Mouse (Mus musculus): ENCODE data around the gene Stx8. TPM values are rescaled to one million over a fixed set of nuclear protein-coding genes. Genes with fewer than 3 reads are reported as not detected.

Stx8 gene
- polyA plus RNA-seq, 1 experiment, result 15.9 TPM

DNA sequence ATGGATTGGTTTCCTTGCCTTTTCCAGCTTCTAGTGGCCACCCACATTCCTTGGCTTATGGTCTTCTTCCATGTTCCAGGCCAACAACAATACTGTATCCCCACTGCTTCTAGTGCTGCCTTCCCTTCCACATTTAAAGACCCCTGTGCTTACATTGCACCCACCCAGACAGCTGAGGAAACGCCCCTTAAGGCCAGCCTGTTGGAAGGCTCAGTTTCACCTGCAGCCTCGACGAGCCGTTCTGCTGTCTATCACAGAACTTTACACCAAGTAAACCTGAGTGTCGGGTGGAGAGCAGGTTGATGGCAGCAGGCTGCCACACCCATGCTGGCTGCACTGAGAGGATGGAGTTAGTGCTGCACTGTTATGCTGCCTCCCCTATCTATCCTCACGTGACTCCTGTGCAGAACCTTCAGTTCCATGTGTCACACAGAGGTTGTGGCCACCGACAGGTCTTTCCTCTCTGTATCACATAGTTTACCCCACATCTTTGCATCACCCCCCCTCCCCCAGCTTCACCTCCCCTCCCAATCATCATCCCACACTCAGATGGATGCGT is 57.9 kb downstream of the Stx8 start:
- H3K79me3 ChIP-seq (ENCODE audit: low read depth), result no peaks in the 10 kb centered on the region
- no peaks in the 10 kb centered on the region for H3K27me3 ChIP-seq (ENCODE audit: control insufficient read depth, insufficient read depth, insufficient read length)
- no peak overlapping the region for H3K4me3 ChIP-seq (ENCODE audit: insufficient read depth, poor library complexity, severe bottlenecking)
- H3K79me2 ChIP-seq (ENCODE audit: control insufficient read depth, insufficient read depth), result no peaks in the 10 kb centered on the region
- no peak for TF ChIP-seq MYOD1 (IDR thresholded peaks at IDR 0.05; ENCODE audit: control insufficient read depth, insufficient read length, low read depth)
- no peak for TF ChIP-seq CTCF (IDR thresholded peaks at IDR 0.05; ENCODE audit: control insufficient read depth, insufficient read depth, insufficient read length)
- no peak for TF ChIP-seq MYOG (IDR thresholded peaks at IDR 0.05; ENCODE audit: control insufficient read depth, extremely low read depth, insufficient read length)
- TF ChIP-seq USF1 (IDR thresholded peaks at IDR 0.05; ENCODE audit: low read depth), result no peak
- no peak for TF ChIP-seq FOSL1 (IDR thresholded peaks at IDR 0.05; ENCODE audit: insufficient read depth, low read length, poor library complexity, severe bottlenecking)
- no peak for TF ChIP-seq CEBPB (IDR thresholded peaks at IDR 0.05; ENCODE audit: low read depth)
- no peak for TF ChIP-seq MAX (IDR thresholded peaks at IDR 0.05)
- H3ac ChIP-seq (ENCODE audit: control insufficient read depth, insufficient read length, low read depth), result no peak overlapping the region
- no peaks in the 10 kb centered on the region for H3K36me3 ChIP-seq (ENCODE audit: control insufficient read depth, insufficient read depth)

DNA sequence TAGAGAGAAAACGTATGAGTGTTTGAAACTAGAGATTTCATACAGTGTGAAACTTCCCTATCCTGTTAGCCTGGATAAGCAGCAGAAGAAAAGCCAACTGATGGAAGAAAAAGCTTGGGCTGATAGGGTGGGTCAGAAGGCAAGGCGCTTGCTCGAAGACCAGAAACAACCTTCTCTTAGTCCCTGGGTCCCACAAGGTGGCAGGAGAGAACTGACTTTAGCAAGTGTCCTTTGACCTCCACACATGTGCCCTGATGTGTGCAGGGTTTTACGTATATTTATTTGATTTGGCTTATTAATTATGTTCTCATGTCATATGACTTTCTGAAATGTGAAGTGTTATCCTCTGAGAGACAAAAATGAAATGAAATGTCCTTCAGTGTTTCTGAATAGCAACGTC is 60.6 kb downstream of the Stx8 start:
- H3K79me3 ChIP-seq (ENCODE audit: low read depth), result no peaks in the 10 kb centered on the region
- H3K36me3 ChIP-seq (ENCODE audit: control insufficient read depth, insufficient read depth), result no peaks in the 10 kb centered on the region
- TF ChIP-seq MYOG (IDR thresholded peaks at IDR 0.05; ENCODE audit: control insufficient read depth, extremely low read depth, insufficient read length), result no peak
- TF ChIP-seq MAX (IDR thresholded peaks at IDR 0.05), result no peak
- no peak for TF ChIP-seq MYOD1 (IDR thresholded peaks at IDR 0.05; ENCODE audit: control insufficient read depth, insufficient read length, low read depth)
- TF ChIP-seq FOSL1 (IDR thresholded peaks at IDR 0.05; ENCODE audit: insufficient read depth, low read length, poor library complexity, severe bottlenecking), result no peak
- TF ChIP-seq CEBPB (IDR thresholded peaks at IDR 0.05; ENCODE audit: low read depth), result no peak
- TF ChIP-seq CTCF (IDR thresholded peaks at IDR 0.05; ENCODE audit: control insufficient read depth, insufficient read depth, insufficient read length), result no peak
- no peak for TF ChIP-seq USF1 (IDR thresholded peaks at IDR 0.05; ENCODE audit: low read depth)
- no peak overlapping the region for H3ac ChIP-seq (ENCODE audit: control insufficient read depth, insufficient read length, low read depth)
- H3K79me2 ChIP-seq (ENCODE audit: control insufficient read depth, insufficient read depth), result no peaks in the 10 kb centered on the region
- no peak overlapping the region for H3K4me3 ChIP-seq (ENCODE audit: insufficient read depth, poor library complexity, severe bottlenecking)
- no peaks in the 10 kb centered on the region for H3K27me3 ChIP-seq (ENCODE audit: control insufficient read depth, insufficient read depth, insufficient read length)

DNA sequence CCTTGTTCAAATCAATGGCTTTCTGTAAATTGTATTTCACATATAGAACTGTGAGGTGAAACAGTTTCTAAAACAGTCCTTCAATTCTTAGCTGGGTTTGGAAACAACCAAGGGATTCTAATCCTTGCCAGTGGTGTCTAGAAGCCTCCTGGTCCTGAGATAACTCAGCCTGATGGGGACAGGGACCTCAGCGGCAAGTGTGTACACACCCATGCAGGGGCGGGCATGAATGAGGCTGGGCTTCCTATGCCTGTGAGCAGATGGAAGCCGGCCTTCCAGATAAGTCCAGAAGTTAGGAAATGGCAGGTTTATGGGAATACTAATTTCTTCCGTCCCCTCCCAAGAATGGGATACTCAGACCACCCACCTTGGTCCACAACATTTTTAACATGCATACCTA is 63.1 kb downstream of the Stx8 start:
- TF ChIP-seq MYOD1 (IDR thresholded peaks at IDR 0.05; ENCODE audit: control insufficient read depth, insufficient read length, low read depth) (no peak), MAX (IDR thresholded peaks at IDR 0.05) (no peak), USF1 (IDR thresholded peaks at IDR 0.05; ENCODE audit: low read depth) (no peak), FOSL1 (IDR thresholded peaks at IDR 0.05; ENCODE audit: insufficient read depth, low read length, poor library complexity, severe bottlenecking) (no peak), CTCF (IDR thresholded peaks at IDR 0.05; ENCODE audit: control insufficient read depth, insufficient read depth, insufficient read length) (no peak), MYOG (IDR thresholded peaks at IDR 0.05; ENCODE audit: control insufficient read depth, extremely low read depth, insufficient read length) (no peak), CEBPB (IDR thresholded peaks at IDR 0.05; ENCODE audit: low read depth) (no peak)
- H3K4me3 ChIP-seq (ENCODE audit: insufficient read depth, poor library complexity, severe bottlenecking), result no peak overlapping the region
- no peak overlapping the region for H3ac ChIP-seq (ENCODE audit: control insufficient read depth, insufficient read length, low read depth)
- no peaks in the 10 kb centered on the region for H3K79me3 ChIP-seq (ENCODE audit: low read depth)
- no peaks in the 10 kb centered on the region for H3K79me2 ChIP-seq (ENCODE audit: control insufficient read depth, insufficient read depth)
- no peaks in the 10 kb centered on the region for H3K36me3 ChIP-seq (ENCODE audit: control insufficient read depth, insufficient read depth)
- no peaks in the 10 kb centered on the region for H3K27me3 ChIP-seq (ENCODE audit: control insufficient read depth, insufficient read depth, insufficient read length)

DNA sequence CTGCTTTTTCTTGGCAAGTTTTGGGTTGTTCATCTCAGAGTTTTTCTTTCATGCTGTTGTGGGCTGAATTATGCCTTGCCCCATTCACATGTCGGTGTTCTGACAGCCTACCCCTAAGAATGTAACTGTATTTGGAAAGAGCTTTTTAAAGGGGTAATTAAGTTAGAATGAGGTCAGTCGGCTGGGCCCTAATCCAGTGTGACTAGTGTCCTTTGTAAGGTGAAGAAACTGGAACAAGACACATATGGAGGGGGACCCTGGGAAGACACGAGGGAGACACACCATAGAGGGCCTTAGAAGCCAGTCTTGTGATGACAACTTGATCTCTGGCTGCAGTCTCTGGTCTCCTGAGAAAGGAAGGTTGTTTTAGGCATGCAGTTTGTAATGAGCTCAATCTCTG is 63.9 kb downstream of the Stx8 start:
- Histone ChIP-seq H3K79me3 (ENCODE audit: low read depth) (no peaks in the 10 kb centered on the region), H3K79me2 (ENCODE audit: control insufficient read depth, insufficient read depth) (no peaks in the 10 kb centered on the region), H3K36me3 (ENCODE audit: control insufficient read depth, insufficient read depth) (no peaks in the 10 kb centered on the region), H3K27me3 (ENCODE audit: control insufficient read depth, insufficient read depth, insufficient read length) (no peaks in the 10 kb centered on the region), H3K4me3 (ENCODE audit: insufficient read depth, poor library complexity, severe bottlenecking) (no peak overlapping the region), H3ac (ENCODE audit: control insufficient read depth, insufficient read length, low read depth) (no peak overlapping the region)
- no peak for TF ChIP-seq USF1 (IDR thresholded peaks at IDR 0.05; ENCODE audit: low read depth)
- TF ChIP-seq CTCF (IDR thresholded peaks at IDR 0.05; ENCODE audit: control insufficient read depth, insufficient read depth, insufficient read length), result no peak
- TF ChIP-seq MYOG (IDR thresholded peaks at IDR 0.05; ENCODE audit: control insufficient read depth, extremely low read depth, insufficient read length), result no peak
- no peak for TF ChIP-seq FOSL1 (IDR thresholded peaks at IDR 0.05; ENCODE audit: insufficient read depth, low read length, poor library complexity, severe bottlenecking)
- TF ChIP-seq MYOD1 (IDR thresholded peaks at IDR 0.05; ENCODE audit: control insufficient read depth, insufficient read length, low read depth), result no peak
- TF ChIP-seq CEBPB (IDR thresholded peaks at IDR 0.05; ENCODE audit: low read depth), result no peak
- no peak for TF ChIP-seq MAX (IDR thresholded peaks at IDR 0.05)

DNA sequence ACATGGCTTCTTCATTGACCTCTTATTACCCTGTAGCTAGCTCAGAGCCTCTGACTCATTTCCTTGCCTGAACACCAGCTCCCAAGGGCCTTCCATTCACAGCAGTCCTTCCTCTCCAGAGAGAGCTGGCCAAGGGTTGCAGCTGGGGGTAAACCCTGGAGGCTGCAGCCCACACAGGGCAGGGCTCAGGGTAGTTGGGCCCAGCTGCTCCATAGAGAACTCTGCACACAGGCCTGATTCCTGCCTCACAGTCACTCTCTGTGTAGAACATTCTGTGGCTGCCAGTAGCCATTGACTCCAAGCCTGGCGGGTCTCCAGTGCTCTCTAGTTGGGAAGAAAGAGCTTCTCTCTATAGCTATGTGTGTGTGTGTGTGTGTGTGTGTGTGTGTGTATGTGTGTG is 64.8 kb downstream of the Stx8 start:
- Histone ChIP-seq H3K4me3 (ENCODE audit: insufficient read depth, poor library complexity, severe bottlenecking) (no peak overlapping the region), H3K79me2 (ENCODE audit: control insufficient read depth, insufficient read depth) (no peaks in the 10 kb centered on the region), H3K79me3 (ENCODE audit: low read depth) (no peaks in the 10 kb centered on the region), H3K36me3 (ENCODE audit: control insufficient read depth, insufficient read depth) (no peaks in the 10 kb centered on the region), H3ac (ENCODE audit: control insufficient read depth, insufficient read length, low read depth) (no peak overlapping the region), H3K27me3 (ENCODE audit: control insufficient read depth, insufficient read depth, insufficient read length) (no peaks in the 10 kb centered on the region)
- TF ChIP-seq FOSL1 (IDR thresholded peaks at IDR 0.05; ENCODE audit: insufficient read depth, low read length, poor library complexity, severe bottlenecking) (peak; percentile 37), CTCF (IDR thresholded peaks at IDR 0.05; ENCODE audit: control insufficient read depth, insufficient read depth, insufficient read length) (no peak), MYOD1 (IDR thresholded peaks at IDR 0.05; ENCODE audit: control insufficient read depth, insufficient read length, low read depth) (peak; percentile 52), MAX (IDR thresholded peaks at IDR 0.05) (peak; percentile 60), USF1 (IDR thresholded peaks at IDR 0.05; ENCODE audit: low read depth) (no peak)

DNA sequence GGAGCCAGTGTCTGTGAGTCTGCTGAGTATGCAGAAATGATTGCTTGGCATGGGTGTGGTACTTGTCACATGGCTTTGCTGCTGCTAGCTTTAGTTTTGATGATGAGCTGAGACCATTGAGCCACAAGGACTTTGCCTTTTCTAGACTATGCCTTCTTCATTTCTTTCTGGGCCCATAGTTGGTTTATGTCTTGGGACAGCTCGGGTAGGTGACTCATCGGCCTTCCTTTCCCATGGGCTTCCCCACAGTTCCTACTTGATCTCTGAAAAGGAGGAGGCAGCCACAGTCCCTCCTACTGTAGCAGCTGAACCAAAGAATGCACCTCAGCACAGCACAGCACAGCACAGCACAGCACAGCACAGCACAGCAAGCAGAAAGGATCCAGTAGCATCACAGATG is 66.5 kb downstream of the Stx8 start:
- Histone ChIP-seq H3ac (ENCODE audit: control insufficient read depth, insufficient read length, low read depth) (peak overlapping the region; percentile 42), H3K79me3 (ENCODE audit: low read depth) (no peaks in the 10 kb centered on the region), H3K4me3 (ENCODE audit: insufficient read depth, poor library complexity, severe bottlenecking) (no peak overlapping the region), H3K36me3 (ENCODE audit: control insufficient read depth, insufficient read depth) (peaks cover 6% of the 10 kb centered on the region), H3K79me2 (ENCODE audit: control insufficient read depth, insufficient read depth) (no peaks in the 10 kb centered on the region), H3K27me3 (ENCODE audit: control insufficient read depth, insufficient read depth, insufficient read length) (no peaks in the 10 kb centered on the region)
- peak; percentile 32 for TF ChIP-seq MYOD1 (IDR thresholded peaks at IDR 0.05; ENCODE audit: control insufficient read depth, insufficient read length, low read depth)
- TF ChIP-seq MYOG (IDR thresholded peaks at IDR 0.05; ENCODE audit: control insufficient read depth, extremely low read depth, insufficient read length), result no peak
- TF ChIP-seq FOSL1 (IDR thresholded peaks at IDR 0.05; ENCODE audit: insufficient read depth, low read length, poor library complexity, severe bottlenecking), result peak; percentile 44
- peak; percentile 66 for TF ChIP-seq USF1 (IDR thresholded peaks at IDR 0.05; ENCODE audit: low read depth)
- TF ChIP-seq CTCF (IDR thresholded peaks at IDR 0.05; ENCODE audit: control insufficient read depth, insufficient read depth, insufficient read length), result no peak
- TF ChIP-seq CEBPB (IDR thresholded peaks at IDR 0.05; ENCODE audit: low read depth), result no peak
- TF ChIP-seq MAX (IDR thresholded peaks at IDR 0.05), result no peak
